Mouse (Mus musculus) neural tube, embryonic 14.5 days (tissue): ENCODE results near the gene Gif. TPM values are rescaled to one million over a fixed set of nuclear protein-coding genes. Genes with fewer than 3 reads are reported as not detected.

Experiments
- ATAC-seq: fragments of 200-750 bp; cut with Nextera tagmentation; 2 replicates; pipeline ENCODE4 v1.8.0; 2017; ENCODE audit warnings: low read depth, mild to moderate bottlenecking, moderate TSS enrichment, moderate library complexity
- H3K27ac ChIP-seq: fragments of 300-500 bp; sonication (generic); 2 replicates; pipeline ENCODE4 v1.5.1; 2014; ENCODE audit warnings: low read depth, mild to moderate bottlenecking, control low read depth, low read length, moderate library complexity, mixed read lengths
- H3K27me3 ChIP-seq: fragments of 300-500 bp; sonication (generic); 2 replicates; pipeline ENCODE4 v1.6.1; 2014; ENCODE audit warnings: low read length; ENCODE audit not compliant: control insufficient read depth, insufficient read depth
- H3K36me3 ChIP-seq: fragments of 300-500 bp; sonication (generic); 2 replicates; pipeline ENCODE4 v1.6.1; 2014; ENCODE audit warnings: low read length, mixed read lengths; ENCODE audit not compliant: control insufficient read depth, insufficient read depth
- H3K4me1 ChIP-seq: fragments of 300-500 bp; sonication (generic); 2 replicates; pipeline ENCODE4 v1.6.1; 2014; ENCODE audit warnings: low read length; ENCODE audit not compliant: control insufficient read depth, insufficient read depth
- H3K4me2 ChIP-seq: fragments of 300-500 bp; sonication (generic); 2 replicates; pipeline ENCODE4 v1.6.1; 2014; ENCODE audit warnings: mild to moderate bottlenecking, low read depth, low read length, control low read depth
- H3K4me3 ChIP-seq: fragments of 300-500 bp; sonication (generic); 2 replicates; pipeline ENCODE4 v1.5.1; 2014; ENCODE audit warnings: low read depth, low read length, control low read depth, mixed read lengths
- H3K9ac ChIP-seq: fragments of 300-500 bp; sonication (generic); replicated peaks from 2 replicates; pipeline ENCODE4 v1.6.1; 2014; ENCODE audit warnings: low read depth, mild to moderate bottlenecking, control low read depth, low read length, mixed read lengths
- H3K9me3 ChIP-seq: fragments of 300-500 bp; sonication (generic); 2 replicates; pipeline ENCODE4 v1.6.1; 2016; ENCODE audit warnings: low read length; ENCODE audit not compliant: control insufficient read depth
- WGBS: fragments of 180-500 bp; shearing (Covaris S2); extraction: QIAGEN DNeasy Blood & Tissue Kit; methylation state at CpG from one replicate; pipeline ENCODE4 v1.1.7; 2014; 5-methylcytosine and 5-hydroxymethylcytosine counted together
- polyA plus RNA-seq: library from polyadenylated mRNA; unstranded; fragments of >200 nt; fragmentation: Nextera tagmentation; extraction: Ambion mirVana; gene quantifications from 2 replicates; pipeline ENCODE4 v1.2.1, GENCODE M21; 2014

Gene Gif
- polyA plus RNA-seq, 1 experiment from 2014 or later: not detected

GRCm38 (mm10) chr19:11787826-11788225 lies 40.5 kb downstream of the Gif start:
- Histone ChIP-seq H3K36me3 (no peaks in the 10 kb centered on the region), H3K4me1 (no peaks in the 10 kb centered on the region), H3K9me3 (no peaks in the 10 kb centered on the region), H3K4me2 (no peak overlapping the region), H3K27me3 (no peaks in the 10 kb centered on the region), H3K4me3 (no peak overlapping the region), H3K9ac (no peak overlapping the region), H3K27ac (no peak overlapping the region)
- ATAC-seq: no peak
- 95% methylated on average over 6 of the region's 6 CpGs for WGBS

GRCm38 (mm10) chr19:11788876-11789275 lies 41.5 kb downstream of the Gif start:
- no peaks in the 10 kb centered on the region for H3K9me3 ChIP-seq
- WGBS: 88% methylated on average over 6 of the region's 6 CpGs
- no peaks in the 10 kb centered on the region for H3K4me1 ChIP-seq
- no peaks in the 10 kb centered on the region for H3K27me3 ChIP-seq
- no peak overlapping the region for H3K27ac ChIP-seq
- ATAC-seq: no peak
- H3K9ac ChIP-seq: no peak overlapping the region
- H3K4me3 ChIP-seq: no peak overlapping the region
- H3K4me2 ChIP-seq: no peak overlapping the region
- no peaks in the 10 kb centered on the region for H3K36me3 ChIP-seq

GRCm38 (mm10) chr19:11791825-11792224 lies 44.5 kb downstream of the Gif start:
- no peak overlapping the region for H3K9ac ChIP-seq
- H3K4me1 ChIP-seq: no peaks in the 10 kb centered on the region
- no peaks in the 10 kb centered on the region for H3K36me3 ChIP-seq
- no peaks in the 10 kb centered on the region for H3K9me3 ChIP-seq
- H3K27me3 ChIP-seq: no peaks in the 10 kb centered on the region
- H3K4me3 ChIP-seq: no peak overlapping the region
- no peak for ATAC-seq
- no peak overlapping the region for H3K4me2 ChIP-seq
- H3K27ac ChIP-seq: no peak overlapping the region
- WGBS: 61% methylated on average over 5 of the region's 5 CpGs

- H3K27ac ChIP-seq: no peak overlapping the region
- no peak for ATAC-seq
- H3K9me3 ChIP-seq: no peaks in the 10 kb centered on the region
- H3K4me1 ChIP-seq: no peaks in the 10 kb centered on the region
- WGBS: 85% methylated on average over 2 of the region's 2 CpGs
- no peak overlapping the region for H3K4me3 ChIP-seq
- no peak overlapping the region for H3K9ac ChIP-seq
- H3K36me3 ChIP-seq: no peaks in the 10 kb centered on the region
- no peak overlapping the region for H3K4me2 ChIP-seq
- no peaks in the 10 kb centered on the region for H3K27me3 ChIP-seq
Observed at GRCm38 (mm10) chr19:11793741-11794359, 46.5 kb downstream of the Gif start.

- ATAC-seq: no peak
- no peak overlapping the region for H3K4me2 ChIP-seq
- H3K27me3 ChIP-seq: no peaks in the 10 kb centered on the region
- no peaks in the 10 kb centered on the region for H3K36me3 ChIP-seq
- 89% methylated on average over 6 of the region's 6 CpGs for WGBS
- H3K4me3 ChIP-seq: no peak overlapping the region
- H3K27ac ChIP-seq: no peak overlapping the region
- H3K9ac ChIP-seq: no peak overlapping the region
- H3K4me1 ChIP-seq: no peaks in the 10 kb centered on the region
- H3K9me3 ChIP-seq: no peaks in the 10 kb centered on the region
Observed at GRCm38 (mm10) chr19:11794447-11794846, 47.1 kb downstream of the Gif start.

- no peaks in the 10 kb centered on the region for H3K9me3 ChIP-seq
- no peaks in the 10 kb centered on the region for H3K36me3 ChIP-seq
- no peak overlapping the region for H3K4me2 ChIP-seq
- no peak overlapping the region for H3K9ac ChIP-seq
- H3K4me1 ChIP-seq: no peaks in the 10 kb centered on the region
- no peak for ATAC-seq
- H3K4me3 ChIP-seq: no peak overlapping the region
- 81% methylated on average over 8 of the region's 8 CpGs for WGBS
- H3K27ac ChIP-seq: no peak overlapping the region
- H3K27me3 ChIP-seq: no peaks in the 10 kb centered on the region
Observed at GRCm38 (mm10) chr19:11800531-11801315, 53.4 kb downstream of the Gif start.

GRCm38 (mm10) chr19:11804423-11804822 lies 57.1 kb downstream of the Gif start:
- H3K4me1 ChIP-seq: no peaks in the 10 kb centered on the region
- no peaks in the 10 kb centered on the region for H3K27me3 ChIP-seq
- H3K27ac ChIP-seq: no peak overlapping the region
- ATAC-seq: no peak
- 54% methylated on average over 1 of the region's 1 CpGs for WGBS
- H3K4me2 ChIP-seq: no peak overlapping the region
- H3K4me3 ChIP-seq: no peak overlapping the region
- no peaks in the 10 kb centered on the region for H3K36me3 ChIP-seq
- H3K9me3 ChIP-seq: no peaks in the 10 kb centered on the region
- no peak overlapping the region for H3K9ac ChIP-seq

GRCm38 (mm10) chr19:11807251-11807650 lies 59.9 kb downstream of the Gif start:
- 88% methylated on average over 2 of the region's 2 CpGs for WGBS
- H3K9me3 ChIP-seq: no peaks in the 10 kb centered on the region
- no peaks in the 10 kb centered on the region for H3K4me1 ChIP-seq
- no peaks in the 10 kb centered on the region for H3K27me3 ChIP-seq
- no peak for ATAC-seq
- no peak overlapping the region for H3K9ac ChIP-seq
- no peak overlapping the region for H3K4me2 ChIP-seq
- H3K4me3 ChIP-seq: no peak overlapping the region
- no peaks in the 10 kb centered on the region for H3K36me3 ChIP-seq
- no peak overlapping the region for H3K27ac ChIP-seq

- no peaks in the 10 kb centered on the region for H3K27me3 ChIP-seq
- no peak overlapping the region for H3K27ac ChIP-seq
- no peak overlapping the region for H3K9ac ChIP-seq
- H3K36me3 ChIP-seq: no peaks in the 10 kb centered on the region
- no peaks in the 10 kb centered on the region for H3K4me1 ChIP-seq
- H3K4me2 ChIP-seq: no peak overlapping the region
- 39% methylated on average over 6 of the region's 6 CpGs for WGBS
- H3K4me3 ChIP-seq: no peak overlapping the region
- ATAC-seq: no peak
- no peaks in the 10 kb centered on the region for H3K9me3 ChIP-seq
Observed at GRCm38 (mm10) chr19:11807822-11808221, 60.5 kb downstream of the Gif start.
